Mouse (Mus musculus) kidney, postnatal 0 days (tissue): ENCODE results near the gene Tmprss13. TPM values are rescaled to one million over a fixed set of nuclear protein-coding genes. Genes with fewer than 3 reads are reported as not detected.

Experiments used
- ATAC-seq: fragments of 200-750 bp; cut with Nextera tagmentation; replicated peaks from 2 replicates; pipeline ENCODE4 v1.8.0; 2017; ENCODE audit warnings: low read depth, moderate number of reproducible peaks, moderate TSS enrichment, moderate library complexity; ENCODE audit not compliant: low FRiP score
- DNase-seq: peaks from one replicate; pipeline ENCODE4 v3.0.0-alpha.2; 2016; ENCODE audit warnings: low spot score
- H3K27ac ChIP-seq: fragments of 300-500 bp; sonication (generic); 2 replicates; pipeline ENCODE4 v1.5.1; 2014; ENCODE audit warnings: mild to moderate bottlenecking
- H3K27me3 ChIP-seq: fragments of 300-500 bp; sonication (generic); 2 replicates; pipeline ENCODE4 v1.6.1; 2014; ENCODE audit warnings: low read length, mixed read lengths; ENCODE audit not compliant: insufficient read depth
- H3K36me3 ChIP-seq: fragments of 300-500 bp; sonication (generic); 2 replicates; pipeline ENCODE4 v1.6.1; 2014; ENCODE audit warnings: low read length, mixed read lengths; ENCODE audit not compliant: insufficient read depth
- H3K4me1 ChIP-seq: fragments of 300-500 bp; sonication (generic); replicated peaks from 2 replicates; pipeline ENCODE4 v1.6.1; 2014; ENCODE audit warnings: antibody characterized with exemption, low read length, mixed read lengths; ENCODE audit not compliant: insufficient read depth
- H3K4me2 ChIP-seq: fragments of 300-500 bp; sonication (generic); 2 replicates; pipeline ENCODE4 v1.6.1; 2014; ENCODE audit warnings: mild to moderate bottlenecking, low read length, moderate library complexity, mixed read lengths
- H3K4me3 ChIP-seq: fragments of 300-500 bp; sonication (generic); replicated peaks from 2 replicates; pipeline ENCODE4 v1.5.1; 2014; ENCODE audit warnings: low read depth, low read length
- H3K9ac ChIP-seq: fragments of 300-500 bp; sonication (generic); 2 replicates; pipeline ENCODE4 v1.6.1; 2014; ENCODE audit warnings: low read depth, low read length
- H3K9me3 ChIP-seq: fragments of 300-500 bp; sonication (generic); replicated peaks from 2 replicates; pipeline ENCODE4 v1.6.1; 2016; ENCODE audit warnings: low read length, inconsistent platforms, mixed read lengths
- CTCF ChIP-seq: IDR thresholded peaks from 2 replicates; pipeline ENCODE4 v1.5.1; 2016; ENCODE audit warnings: antibody characterized with exemption, low read depth, mild to moderate bottlenecking, moderate library complexity
- WGBS: fragments of 180-500 bp; shearing (Covaris S2); extraction: QIAGEN DNeasy Blood & Tissue Kit; methylation state at CpG from one replicate; pipeline ENCODE4 v1.1.7; 2014; 5-methylcytosine and 5-hydroxymethylcytosine counted together
- polyA plus RNA-seq: library from polyadenylated mRNA; unstranded; fragments of >200 nt; fragmentation: Nextera tagmentation; extraction: Ambion mirVana; gene quantifications from 2 replicates; pipeline ENCODE4 v1.2.1, GENCODE M21; 2015

Tmprss13 gene
- polyA plus RNA-seq, 1 experiment from 2014 or later: 0.76 TPM

DNA sequence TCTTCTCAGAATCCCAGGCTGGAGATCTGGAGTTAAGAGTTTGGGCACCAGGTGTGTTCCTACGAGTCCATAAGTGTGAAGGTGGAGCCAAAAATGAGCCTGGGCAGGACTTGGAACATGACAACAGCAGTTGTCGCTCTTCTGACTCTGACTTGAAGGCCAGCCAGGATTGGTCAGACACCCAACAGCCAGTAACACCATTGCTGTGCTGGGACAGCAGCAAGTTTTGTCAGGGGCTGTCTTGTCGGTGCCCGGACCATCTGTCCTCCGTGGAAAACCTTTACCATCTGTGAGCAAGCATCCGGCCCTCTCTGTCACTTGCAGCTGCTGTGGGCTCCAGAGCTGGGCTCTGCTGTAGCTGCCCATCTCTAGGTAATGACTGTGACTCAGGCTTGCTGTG, 27.4 kb downstream of the Tmprss13 start:
- DNase-seq: no peak

DNA sequence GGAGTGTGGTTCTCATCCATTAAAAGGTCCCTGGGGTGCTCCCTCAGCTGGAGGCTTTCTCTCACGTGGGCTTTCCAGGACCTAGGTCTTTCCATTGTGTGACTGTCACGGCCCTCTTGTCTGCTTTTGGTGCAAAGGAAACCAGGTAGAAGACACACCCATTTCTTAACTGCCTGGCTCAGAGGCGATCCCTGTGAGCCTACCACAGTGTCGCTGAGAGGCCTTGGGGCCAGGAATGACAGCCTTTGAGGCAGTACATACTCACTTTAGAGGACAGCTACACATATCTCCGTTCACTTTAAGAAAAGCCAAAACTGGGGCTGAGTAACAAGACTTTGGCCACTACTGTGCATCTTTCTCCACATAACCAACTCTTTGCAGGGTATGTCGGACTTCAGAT, 29.7 kb downstream of the Tmprss13 start:
- 75% methylated on average over 6 of the region's 6 CpGs for WGBS
- no peak for TF ChIP-seq CTCF
- Histone ChIP-seq H3K27ac (no peak overlapping the region), H3K4me2 (no peak overlapping the region), H3K9ac (no peak overlapping the region), H3K27me3 (no peaks in the 10 kb centered on the region), H3K9me3 (no peaks in the 10 kb centered on the region), H3K36me3 (no peaks in the 10 kb centered on the region), H3K4me1 (no peaks in the 10 kb centered on the region), H3K4me3 (no peak overlapping the region)
- ATAC-seq (no peak), DNase-seq (no peak)

More for the DNA sequence above, 27.4 kb downstream of the Tmprss13 start:
- WGBS: 61% methylated on average over 6 of the region's 6 CpGs
- Histone ChIP-seq H3K4me1 (no peaks in the 10 kb centered on the region), H3K36me3 (no peaks in the 10 kb centered on the region), H3K9ac (no peak overlapping the region), H3K4me2 (no peak overlapping the region), H3K27ac (no peak overlapping the region), H3K4me3 (no peak overlapping the region), H3K27me3 (no peaks in the 10 kb centered on the region), H3K9me3 (no peaks in the 10 kb centered on the region)
- no peak for TF ChIP-seq CTCF
- ATAC-seq: no peak

GRCm38 (mm10) chr9:45349181-45349580, 30.3 kb downstream of the Tmprss13 start:
- no peaks in the 10 kb centered on the region for H3K27me3 ChIP-seq
- H3K4me1 ChIP-seq: no peaks in the 10 kb centered on the region
- no peak overlapping the region for H3K4me2 ChIP-seq
- H3K36me3 ChIP-seq: no peaks in the 10 kb centered on the region
- H3K9me3 ChIP-seq: no peaks in the 10 kb centered on the region
- H3K27ac ChIP-seq: no peak overlapping the region
- no peak for TF ChIP-seq CTCF
- 32% methylated on average over 4 of the region's 4 CpGs for WGBS
- ATAC-seq (no peak), DNase-seq (no peak)
- H3K4me3 ChIP-seq: no peak overlapping the region
- no peak overlapping the region for H3K9ac ChIP-seq

GRCm38 (mm10) chr9:45349851-45350250, 31.0 kb downstream of the Tmprss13 start:
- DNase-seq (no peak), ATAC-seq (no peak)
- H3K27ac ChIP-seq: no peak overlapping the region
- 27% methylated on average over 5 of the region's 5 CpGs for WGBS
- H3K4me2 ChIP-seq: no peak overlapping the region
- H3K9me3 ChIP-seq: no peaks in the 10 kb centered on the region
- no peaks in the 10 kb centered on the region for H3K4me1 ChIP-seq
- H3K9ac ChIP-seq: no peak overlapping the region
- H3K36me3 ChIP-seq: no peaks in the 10 kb centered on the region
- H3K27me3 ChIP-seq: no peaks in the 10 kb centered on the region
- TF ChIP-seq CTCF: no peak
- H3K4me3 ChIP-seq: no peak overlapping the region

GRCm38 (mm10) chr9:45355192-45355591, 36.3 kb downstream of the Tmprss13 start:
- Histone ChIP-seq H3K4me3 (no peak overlapping the region), H3K36me3 (no peaks in the 10 kb centered on the region), H3K27ac (no peak overlapping the region), H3K27me3 (no peaks in the 10 kb centered on the region), H3K9ac (no peak overlapping the region), H3K9me3 (no peaks in the 10 kb centered on the region), H3K4me2 (no peak overlapping the region), H3K4me1 (no peaks in the 10 kb centered on the region)
- DNase-seq (no peak), ATAC-seq (no peak)
- no peak for TF ChIP-seq CTCF
- WGBS: 61% methylated on average over 2 of the region's 2 CpGs

DNA sequence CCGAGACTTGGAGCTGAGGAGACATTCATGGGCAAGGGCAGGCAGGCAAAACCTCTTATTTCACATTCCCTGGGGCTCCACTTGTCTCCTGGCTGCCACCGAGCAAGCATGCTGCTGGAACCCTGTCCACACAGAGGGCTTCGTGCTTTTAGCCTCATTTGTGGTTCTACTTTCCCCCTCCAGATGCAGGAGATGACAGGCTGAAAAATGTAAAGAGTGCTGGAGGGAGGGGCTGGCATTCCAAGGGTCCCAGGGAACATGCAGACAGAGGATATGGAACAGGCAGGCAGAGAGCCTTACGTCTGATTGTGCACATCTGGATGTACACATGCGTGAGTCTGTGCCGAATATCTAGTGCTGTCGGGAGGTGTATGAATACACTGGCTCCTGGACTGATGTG, 39.5 kb downstream of the Tmprss13 start:
- 65% methylated on average over 7 of the region's 7 CpGs for WGBS
- Histone ChIP-seq H3K9ac (no peak overlapping the region), H3K9me3 (no peaks in the 10 kb centered on the region), H3K36me3 (no peaks in the 10 kb centered on the region), H3K4me3 (no peak overlapping the region), H3K27ac (no peak overlapping the region), H3K27me3 (no peaks in the 10 kb centered on the region), H3K4me2 (no peak overlapping the region), H3K4me1 (no peaks in the 10 kb centered on the region)
- TF ChIP-seq CTCF: no peak
- DNase-seq (no peak), ATAC-seq (no peak)

DNA sequence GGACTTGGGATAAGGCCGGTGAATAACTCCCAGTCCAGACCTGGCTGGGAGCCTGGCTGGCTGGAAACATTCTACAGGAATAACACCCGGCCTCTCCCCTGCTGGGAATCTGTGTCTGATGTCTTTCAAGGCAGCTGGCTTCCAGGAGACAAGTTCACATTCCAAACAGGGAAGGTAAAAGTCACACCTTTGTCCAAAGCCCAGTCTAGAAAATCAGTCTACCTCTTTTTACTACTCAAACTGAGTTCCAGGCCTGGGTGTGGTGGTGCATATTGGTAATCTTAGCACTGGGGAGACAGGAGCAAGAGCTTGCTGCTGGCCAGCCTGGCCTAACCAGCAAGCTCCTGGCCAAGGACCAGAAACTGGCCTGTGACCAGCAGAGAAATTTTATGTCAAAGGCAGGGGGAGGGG, 43.2 kb downstream of the Tmprss13 start:
- H3K36me3 ChIP-seq: no peaks in the 10 kb centered on the region
- WGBS: 40% methylated on average over 2 of the region's 2 CpGs
- H3K9me3 ChIP-seq: no peaks in the 10 kb centered on the region
- no peaks in the 10 kb centered on the region for H3K27me3 ChIP-seq
- no peak for DNase-seq
- no peak overlapping the region for H3K4me3 ChIP-seq
- H3K27ac ChIP-seq: no peak overlapping the region
- H3K4me2 ChIP-seq: no peak overlapping the region
- TF ChIP-seq CTCF: no peak
- ATAC-seq: no peak
- H3K9ac ChIP-seq: no peak overlapping the region
- no peaks in the 10 kb centered on the region for H3K4me1 ChIP-seq
